Mouse (Mus musculus): ENCODE measurements around the gene Acadvl. TPM values are rescaled to one million over a fixed set of nuclear protein-coding genes. Genes with fewer than 3 reads are reported as not detected.

Gene Acadvl
- polyA plus RNA-seq (2014; fragmentation: Illumina TruSeq; extraction: RNeasy Lipid Tissue Mini Kit (QIAGEN cat#74804); ENCODE audit: low read depth, low replicate concordance) = 83.9 TPM

GRCm38 (mm10) chr11:70014880-70015558 lies at the start of gene Acadvl:
Gene Acadvl, minus strand, starts transcription at chr11:70015411.

GRCm38 (mm10) chr11:70053898-70054570 lies 38.8 kb upstream of the Acadvl start, which contains the start of gene Asgr1:
Gene Asgr1, plus strand, starts transcription at chr11:70054085.

GRCm38 (mm10) chr11:70016669-70017068 lies 1.5 kb upstream of the Acadvl start, which contains the start of gene Dlg4:
Gene Dlg4, plus strand, starts transcription at chr11:70016942.

GRCm38 (mm10) chr11:70000396-70000898 lies 14.8 kb downstream of the Acadvl start, which contains the start of gene Dvl2:
Gene Dvl2, plus strand, starts transcription at chr11:70000595.

GRCm38 (mm10) chr11:69995391-69995960 lies 19.7 kb downstream of the Acadvl start, which contains the start of gene Phf23:
Gene Phf23, plus strand, starts transcription at chr11:69995777.

GRCm38 (mm10) chr11:69990850-69991691 lies 24.1 kb downstream of the Acadvl start, which contains the start of gene Gabarap:
Gene Gabarap, plus strand, starts transcription at chr11:69991143.

GRCm38 (mm10) chr11:69982225-69982624 lies 33.0 kb downstream of the Acadvl start, which contains the start of gene Elp5:
Gene Elp5, minus strand, starts transcription at chr11:69982517.

GRCm38 (mm10) chr11:69981141-69981762 lies 34.0 kb downstream of the Acadvl start, which contains the start of gene Ctdnep1:
Gene Ctdnep1, plus strand, starts transcription at chr11:69981156.

GRCm38 (mm10) chr11:69964650-69965270 lies 50.5 kb downstream of the Acadvl start, which contains the start of gene Cldn7:
Gene Cldn7, plus strand, starts transcription at chr11:69964779.

Other genes starting within 250 kb of the Acadvl start
- 28.9 TPM for gene Zbtb4, start 249.5 kb downstream of the Acadvl start, polyA plus RNA-seq (2014; fragmentation: Illumina TruSeq; extraction: RNeasy Lipid Tissue Mini Kit (QIAGEN cat#74804); ENCODE audit: low read depth, low replicate concordance)
- 8.3 TPM for gene Chrnb1, start 219.5 kb downstream of the Acadvl start, polyA plus RNA-seq (2014; fragmentation: Illumina TruSeq; extraction: RNeasy Lipid Tissue Mini Kit (QIAGEN cat#74804); ENCODE audit: low read depth, low replicate concordance)
- gene Fgf11, start 213.6 kb downstream of the Acadvl start, polyA plus RNA-seq (2014; fragmentation: Illumina TruSeq; extraction: RNeasy Lipid Tissue Mini Kit (QIAGEN cat#74804); ENCODE audit: low read depth, low replicate concordance) = 8.7 TPM
- 13.6 TPM for gene Tmem102, start 209.8 kb downstream of the Acadvl start, polyA plus RNA-seq (2014; fragmentation: Illumina TruSeq; extraction: RNeasy Lipid Tissue Mini Kit (QIAGEN cat#74804); ENCODE audit: low read depth, low replicate concordance)
- 2.2 TPM for gene Gm39566, start 200.1 kb downstream of the Acadvl start, polyA plus RNA-seq (2014; fragmentation: Illumina TruSeq; extraction: RNeasy Lipid Tissue Mini Kit (QIAGEN cat#74804); ENCODE audit: low read depth, low replicate concordance)
- gene Spem2, start 196.9 kb downstream of the Acadvl start, polyA plus RNA-seq (2014; fragmentation: Illumina TruSeq; extraction: RNeasy Lipid Tissue Mini Kit (QIAGEN cat#74804); ENCODE audit: low read depth, low replicate concordance) = 14.1 TPM
- gene Spem1, start 193.2 kb downstream of the Acadvl start, polyA plus RNA-seq (2014; fragmentation: Illumina TruSeq; extraction: RNeasy Lipid Tissue Mini Kit (QIAGEN cat#74804); ENCODE audit: low read depth, low replicate concordance) = 23.3 TPM
- 19.0 TPM for gene Nlgn2, start 177.6 kb downstream of the Acadvl start, polyA plus RNA-seq (2014; fragmentation: Illumina TruSeq; extraction: RNeasy Lipid Tissue Mini Kit (QIAGEN cat#74804); ENCODE audit: low read depth, low replicate concordance)
- gene Tmem256, start 176.9 kb downstream of the Acadvl start, polyA plus RNA-seq (2014; fragmentation: Illumina TruSeq; extraction: RNeasy Lipid Tissue Mini Kit (QIAGEN cat#74804); ENCODE audit: low read depth, low replicate concordance) = 183 TPM
- 31.1 TPM for gene Plscr3, start 169.0 kb downstream of the Acadvl start, polyA plus RNA-seq (2014; fragmentation: Illumina TruSeq; extraction: RNeasy Lipid Tissue Mini Kit (QIAGEN cat#74804); ENCODE audit: low read depth, low replicate concordance)
- 23.7 TPM for gene Tnk1, start 156.7 kb downstream of the Acadvl start, polyA plus RNA-seq (2014; fragmentation: Illumina TruSeq; extraction: RNeasy Lipid Tissue Mini Kit (QIAGEN cat#74804); ENCODE audit: low read depth, low replicate concordance)
- not detected for gene Tmem95, start 137.4 kb downstream of the Acadvl start, polyA plus RNA-seq (2014; fragmentation: Illumina TruSeq; extraction: RNeasy Lipid Tissue Mini Kit (QIAGEN cat#74804); ENCODE audit: low read depth, low replicate concordance)
- gene Kctd11, start 134.0 kb downstream of the Acadvl start, polyA plus RNA-seq (2014; fragmentation: Illumina TruSeq; extraction: RNeasy Lipid Tissue Mini Kit (QIAGEN cat#74804); ENCODE audit: low read depth, low replicate concordance) = 9.4 TPM
- gene Acap1, start 119.9 kb downstream of the Acadvl start, polyA plus RNA-seq (2014; fragmentation: Illumina TruSeq; extraction: RNeasy Lipid Tissue Mini Kit (QIAGEN cat#74804); ENCODE audit: low read depth, low replicate concordance) = 43.9 TPM
- 14.3 TPM for gene 2810408A11Rik, start 114.4 kb downstream of the Acadvl start, polyA plus RNA-seq (2014; fragmentation: Illumina TruSeq; extraction: RNeasy Lipid Tissue Mini Kit (QIAGEN cat#74804); ENCODE audit: low read depth, low replicate concordance)
- gene Neurl4, start 114.3 kb downstream of the Acadvl start, polyA plus RNA-seq (2014; fragmentation: Illumina TruSeq; extraction: RNeasy Lipid Tissue Mini Kit (QIAGEN cat#74804); ENCODE audit: low read depth, low replicate concordance) = 35.5 TPM
- 47.7 TPM for gene Gps2, start 101.5 kb downstream of the Acadvl start, polyA plus RNA-seq (2014; fragmentation: Illumina TruSeq; extraction: RNeasy Lipid Tissue Mini Kit (QIAGEN cat#74804); ENCODE audit: low read depth, low replicate concordance)
- gene Eif5a, start 93.5 kb downstream of the Acadvl start, polyA plus RNA-seq (2014; fragmentation: Illumina TruSeq; extraction: RNeasy Lipid Tissue Mini Kit (QIAGEN cat#74804); ENCODE audit: low read depth, low replicate concordance) = 484 TPM
- gene Ybx2, start 79.6 kb downstream of the Acadvl start, polyA plus RNA-seq (2014; fragmentation: Illumina TruSeq; extraction: RNeasy Lipid Tissue Mini Kit (QIAGEN cat#74804); ENCODE audit: low read depth, low replicate concordance) = 58.7 TPM
- gene Slc2a4, start 67.2 kb downstream of the Acadvl start, polyA plus RNA-seq (2014; fragmentation: Illumina TruSeq; extraction: RNeasy Lipid Tissue Mini Kit (QIAGEN cat#74804); ENCODE audit: low read depth, low replicate concordance) = 63.7 TPM
- gene Cldn7, start 50.6 kb downstream of the Acadvl start, polyA plus RNA-seq (2014; fragmentation: Illumina TruSeq; extraction: RNeasy Lipid Tissue Mini Kit (QIAGEN cat#74804); ENCODE audit: low read depth, low replicate concordance) = 115 TPM
- gene Ctdnep1, start 34.3 kb downstream of the Acadvl start, polyA plus RNA-seq (2014; fragmentation: Illumina TruSeq; extraction: RNeasy Lipid Tissue Mini Kit (QIAGEN cat#74804); ENCODE audit: low read depth, low replicate concordance) = 98.8 TPM
- 43.3 TPM for gene Elp5, start 32.9 kb downstream of the Acadvl start, polyA plus RNA-seq (2014; fragmentation: Illumina TruSeq; extraction: RNeasy Lipid Tissue Mini Kit (QIAGEN cat#74804); ENCODE audit: low read depth, low replicate concordance)
- 520 TPM for gene Gabarap, start 24.3 kb downstream of the Acadvl start, polyA plus RNA-seq (2014; fragmentation: Illumina TruSeq; extraction: RNeasy Lipid Tissue Mini Kit (QIAGEN cat#74804); ENCODE audit: low read depth, low replicate concordance)
- gene Phf23, start 19.6 kb downstream of the Acadvl start, polyA plus RNA-seq (2014; fragmentation: Illumina TruSeq; extraction: RNeasy Lipid Tissue Mini Kit (QIAGEN cat#74804); ENCODE audit: low read depth, low replicate concordance) = 39.7 TPM
- 20.8 TPM for gene Dvl2, start 14.8 kb downstream of the Acadvl start, polyA plus RNA-seq (2014; fragmentation: Illumina TruSeq; extraction: RNeasy Lipid Tissue Mini Kit (QIAGEN cat#74804); ENCODE audit: low read depth, low replicate concordance)
- gene Dlg4, start 1.5 kb upstream of the Acadvl start, polyA plus RNA-seq (2014; fragmentation: Illumina TruSeq; extraction: RNeasy Lipid Tissue Mini Kit (QIAGEN cat#74804); ENCODE audit: low read depth, low replicate concordance) = 12.7 TPM
- not detected for gene Asgr1, start 38.7 kb upstream of the Acadvl start, polyA plus RNA-seq (2014; fragmentation: Illumina TruSeq; extraction: RNeasy Lipid Tissue Mini Kit (QIAGEN cat#74804); ENCODE audit: low read depth, low replicate concordance)
- 0.94 TPM for gene Asgr2, start 77.2 kb upstream of the Acadvl start, polyA plus RNA-seq (2014; fragmentation: Illumina TruSeq; extraction: RNeasy Lipid Tissue Mini Kit (QIAGEN cat#74804); ENCODE audit: low read depth, low replicate concordance)
- gene Mgl2, start 114.9 kb upstream of the Acadvl start, polyA plus RNA-seq (2014; fragmentation: Illumina TruSeq; extraction: RNeasy Lipid Tissue Mini Kit (QIAGEN cat#74804); ENCODE audit: low read depth, low replicate concordance) = 26.2 TPM
- gene Clec10a, start 140.8 kb upstream of the Acadvl start, polyA plus RNA-seq (2014; fragmentation: Illumina TruSeq; extraction: RNeasy Lipid Tissue Mini Kit (QIAGEN cat#74804); ENCODE audit: low read depth, low replicate concordance) = 43.9 TPM
- gene Slc16a11, start 197.3 kb upstream of the Acadvl start, polyA plus RNA-seq (2014; fragmentation: Illumina TruSeq; extraction: RNeasy Lipid Tissue Mini Kit (QIAGEN cat#74804); ENCODE audit: low read depth, low replicate concordance) = 28.9 TPM
- 25.1 TPM for gene Slc16a13, start 205.7 kb upstream of the Acadvl start, polyA plus RNA-seq (2014; fragmentation: Illumina TruSeq; extraction: RNeasy Lipid Tissue Mini Kit (QIAGEN cat#74804); ENCODE audit: low read depth, low replicate concordance)
- 7.0 TPM for gene Bcl6b, start 214.4 kb upstream of the Acadvl start, polyA plus RNA-seq (2014; fragmentation: Illumina TruSeq; extraction: RNeasy Lipid Tissue Mini Kit (QIAGEN cat#74804); ENCODE audit: low read depth, low replicate concordance)
- gene 0610010K14Rik, start 222.5 kb upstream of the Acadvl start, polyA plus RNA-seq (2014; fragmentation: Illumina TruSeq; extraction: RNeasy Lipid Tissue Mini Kit (QIAGEN cat#74804); ENCODE audit: low read depth, low replicate concordance) = 45.5 TPM
- 11.1 TPM for gene Gm21988, start 224.4 kb upstream of the Acadvl start, polyA plus RNA-seq (2014; fragmentation: Illumina TruSeq; extraction: RNeasy Lipid Tissue Mini Kit (QIAGEN cat#74804); ENCODE audit: low read depth, low replicate concordance)
- gene Rnasek, start 224.4 kb upstream of the Acadvl start, polyA plus RNA-seq (2014; fragmentation: Illumina TruSeq; extraction: RNeasy Lipid Tissue Mini Kit (QIAGEN cat#74804); ENCODE audit: low read depth, low replicate concordance) = 343 TPM
- 22.4 TPM for gene Alox12, start 239.9 kb upstream of the Acadvl start, polyA plus RNA-seq (2014; fragmentation: Illumina TruSeq; extraction: RNeasy Lipid Tissue Mini Kit (QIAGEN cat#74804); ENCODE audit: low read depth, low replicate concordance)

Data from adipose tissue, adult 10 weeks (tissue).